ENCODE assay signal across 8 mouse cellular contexts in the genomic region with DNA sequence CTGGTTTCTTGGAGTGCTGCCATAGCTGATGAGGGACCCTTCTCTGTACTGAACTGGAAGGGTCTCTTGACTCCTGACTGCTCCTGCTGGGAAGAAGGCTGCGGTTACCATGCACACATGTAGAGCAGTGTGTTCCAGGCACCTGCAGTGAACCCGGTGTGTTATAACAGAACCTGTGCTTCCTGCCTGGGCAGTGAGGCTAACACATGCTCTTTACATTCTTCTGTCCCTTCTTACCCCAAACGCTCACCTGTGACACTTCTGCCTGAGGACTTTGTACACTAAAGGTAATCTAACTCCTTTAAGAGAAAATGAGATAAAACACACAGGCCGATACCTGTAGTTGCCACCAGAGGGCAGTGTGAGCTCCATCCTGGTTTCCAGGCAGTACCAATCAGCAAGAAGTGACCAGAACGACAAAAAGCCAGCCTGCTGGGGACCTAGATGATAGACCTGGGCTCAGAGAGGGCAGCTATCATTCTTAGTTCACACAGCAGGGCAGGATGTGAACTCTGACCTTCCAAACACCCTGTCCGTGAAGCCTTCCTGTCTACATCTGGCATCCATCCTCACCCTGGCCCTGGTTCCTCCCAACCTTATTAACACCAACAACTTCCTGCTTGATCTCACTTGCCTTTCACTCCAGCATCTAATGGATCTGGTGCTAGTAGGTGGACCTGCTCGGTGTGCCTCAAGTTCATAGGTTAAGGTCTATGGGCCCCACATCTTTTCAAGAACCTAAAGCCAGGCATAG. TPM values are rescaled to one million over a fixed set of nuclear protein-coding genes. Genes with fewer than 3 reads are reported as not detected.
DNase-seq lines count a peak whose midpoint lies in the region; ATAC-seq lines count a peak whose summit lies in the region.

No protein-coding gene starts in this region.

- WGBS in forebrain, embryonic 13.5 days: 34% methylated on average over 7 of the region's 7 CpGs

- intact Hi-C loops in heart, postnatal 14 days (cut with DNase I): loop anchor here (1.0 kb wide), 2 partner anchors 18 to 68 kb away; no protein-coding TSS in a partner anchor

- H3K27ac ChIP-seq in forebrain, embryonic 13.5 days: no peak overlapping the region

- H3K9me3 ChIP-seq in forebrain, embryonic 13.5 days (replicated peaks): no peaks in the 10 kb centered on the region

- H3K4me1 ChIP-seq in forebrain, embryonic 13.5 days: peaks cover 12% of the 10 kb centered on the region

- no peaks in the 10 kb centered on the region for H3K36me3 ChIP-seq in forebrain, embryonic 13.5 days (ENCODE audit: poor library complexity, severe bottlenecking)

- no peaks in the 10 kb centered on the region for H3K27me3 ChIP-seq in forebrain, embryonic 13.5 days

- no peak overlapping the region for H3K4me2 ChIP-seq in forebrain, embryonic 13.5 days

- peak; percentile 83 for DNase-seq in MN1 (ENCODE audit: low spot score)
- DNase-seq in heart, postnatal 14 days: peak; percentile 80 to 86
- DNase-seq in layer of hippocampus, adult 9-11 months: peak; percentile 67
- DNase-seq in lung, postnatal 10 days: peak; percentile 86
- DNase-seq in right cerebral cortex, postnatal 14 days: peak; percentile 84
- DNase-seq in urinary bladder, postnatal 36 days (ENCODE audit: low spot score in 2 of 2): peak; percentile 67 to 77

- peak; percentile 56; the same call in 1 of the 2 replicates for ATAC-seq in cerebellum, adult (ENCODE audit: insufficient number of reproducible peaks, low FRiP score, low TSS enrichment)
- peak; percentile 59; the same call in 1 of the 2 replicates for ATAC-seq in forebrain, embryonic 13.5 days

- H3K9ac ChIP-seq in forebrain, embryonic 13.5 days: no peak overlapping the region; the same call in 1 of the 2 replicates

- H3K4me3 ChIP-seq in forebrain, embryonic 13.5 days: no peak overlapping the region

RNA-seq across cellular contexts. Expression of gene C1qtnf6, which starts 16.6 kb away (rescaled TPM):
- 4.1 and 5.8 TPM in 2 replicates for polyA plus RNA-seq in forebrain, embryonic 13.5 days (2015; fragmentation: Nextera tagmentation; extraction: Ambion mirVana)
- 10 to 100 TPM; 83.9 to 98.0 TPM for total RNA-seq in heart, postnatal 14 days (2021)

RNA-seq across cellular contexts. Expression of gene Il2rb, which starts 19.5 kb away (rescaled TPM):
- not detected in 2 replicates for polyA plus RNA-seq in forebrain, embryonic 13.5 days (2015; fragmentation: Nextera tagmentation; extraction: Ambion mirVana)
- under 1 TPM; 0.07 to 0.20 TPM for total RNA-seq in heart, postnatal 14 days (2021)

RNA-seq across cellular contexts. Expression of gene Sstr3, which starts 29.9 kb away (rescaled TPM):
- 0.96 and 1.4 TPM in 2 replicates for polyA plus RNA-seq in forebrain, embryonic 13.5 days (2015; fragmentation: Nextera tagmentation; extraction: Ambion mirVana)
- total RNA-seq in heart, postnatal 14 days (2021): not detected

RNA-seq across cellular contexts. Expression of gene Tmprss6, which starts 46.1 kb away (rescaled TPM):
- 0.49 TPM in 1 of 2 replicates, not detected in the other for polyA plus RNA-seq in forebrain, embryonic 13.5 days (2015; fragmentation: Nextera tagmentation; extraction: Ambion mirVana)
- not detected for total RNA-seq in heart, postnatal 14 days (2021)

RNA-seq across cellular contexts. Expression of gene Rac2, which starts 58.0 kb away (rescaled TPM):
- 2.9 and 3.4 TPM in 2 replicates for polyA plus RNA-seq in forebrain, embryonic 13.5 days (2015; fragmentation: Nextera tagmentation; extraction: Ambion mirVana)
- total RNA-seq in heart, postnatal 14 days (2021): 10 to 100 TPM in 1 of 2 experiments, 1 to 10 TPM in 1; 3.9 to 18.7 TPM
